Mouse (Mus musculus): Measurements from ENCODE around the gene Prkg1. TPM values are rescaled to one million over a fixed set of nuclear protein-coding genes. Genes with fewer than 3 reads are reported as not detected.
"Not testable (repeated sequence)": the region's sequence is repeated elsewhere in the genome, so short reads cannot be mapped to it uniquely, and the experiment has no call there.

Prkg1 gene
- polyA plus RNA-seq, 1 experiment from 2014 or later = 3.2 TPM

- Histone ChIP-seq H3K27ac (replicated peaks) (peak overlapping the region; percentile 71), H3K4me3 (peak overlapping the region; percentile 55), H3K27me3 (ENCODE audit: low read depth, poor library complexity, severe bottlenecking) (peaks cover 58% of the 10 kb centered on the region)
- 2% methylated on average over 44 of the region's 44 CpGs for WGBS
- H3K9me3 ChIP-seq (replicated peaks); H3K4me1 ChIP-seq; H3K36me3 ChIP-seq: not testable (repeated sequence)
- peak; percentile 55 for DNase-seq (ENCODE audit: low spot score)
Measured at GRCm38 (mm10) chr19:30539365-30539941, 1225.4 kb downstream of the Prkg1 start.

GRCm38 (mm10) chr19:30516771-30517170 lies 1248.1 kb downstream of the Prkg1 start:
- Histone ChIP-seq H3K4me3 (no peak overlapping the region), H3K4me1 (no peaks in the 10 kb centered on the region), H3K9me3 (replicated peaks) (no peaks in the 10 kb centered on the region), H3K27ac (replicated peaks) (no peak overlapping the region), H3K36me3 (no peaks in the 10 kb centered on the region), H3K27me3 (ENCODE audit: low read depth, poor library complexity, severe bottlenecking) (peaks cover 47% of the 10 kb centered on the region)
- no peak for DNase-seq (ENCODE audit: low spot score)
- WGBS = 73% methylated on average over 6 of the region's 6 CpGs

Other genes starting within 250 kb of the Prkg1 start
- gene A1cf, start 103.7 kb upstream of the Prkg1 start, polyA plus RNA-seq (2016; fragmentation: Nextera tagmentation; extraction: Ambion mirVana) = not detected in 2 replicates

All from midbrain, embryonic 10.5 days (tissue).